Mouse (Mus musculus) right cerebral cortex, postnatal 14 days (tissue): Measurements from ENCODE around the gene Wdr13.
A peak's percentile ranks its signal among the peaks of the same experiment; 100 is the strongest.

Experiments used
- DNase-seq: peaks from one replicate; pipeline ENCODE4 v3.0.0; 2022

Wdr13 gene

GRCm38 (mm10) chrX:8132017-8132976 is at the start of gene Wdr13:
Gene Wdr13 (minus strand): TSS chrX:8132892.
- DNase-seq = peak; percentile 85

GRCm38 (mm10) chrX:8179646-8180045 is 47.0 kb upstream of the Wdr13 start:
- DNase-seq = no peak

- DNase-seq = no peak
Observed at GRCm38 (mm10) chrX:8178871-8179270, 46.2 kb upstream of the Wdr13 start.

- DNase-seq = peak; percentile 72
Observed at GRCm38 (mm10) chrX:8175504-8176385, 43.1 kb upstream of the Wdr13 start, which contains the start of gene Tbc1d25. Gene Tbc1d25 (minus strand): TSS chrX:8176181.

- no peak for DNase-seq
Observed at GRCm38 (mm10) chrX:8175169-8175503, 42.4 kb upstream of the Wdr13 start.

GRCm38 (mm10) chrX:8167716-8168647 is 35.3 kb upstream of the Wdr13 start:
- no peak for DNase-seq

- DNase-seq = no peak
Observed at GRCm38 (mm10) chrX:8164471-8164870, 31.8 kb upstream of the Wdr13 start.

- no peak for DNase-seq
Observed at GRCm38 (mm10) chrX:8163076-8163475, 30.4 kb upstream of the Wdr13 start.

GRCm38 (mm10) chrX:8145153-8145991 is 12.7 kb upstream of the Wdr13 start, which contains the start of gene Rbm3:
Gene Rbm3 (minus strand): TSS chrX:8145880.
- DNase-seq = peak; percentile 84

- DNase-seq = peak; percentile 23
Observed at GRCm38 (mm10) chrX:8143750-8144149, 11.1 kb upstream of the Wdr13 start.

GRCm38 (mm10) chrX:8142948-8143347 is 10.3 kb upstream of the Wdr13 start:
- DNase-seq = no peak

- DNase-seq = no peak
Observed at GRCm38 (mm10) chrX:8141058-8141457, 8.4 kb upstream of the Wdr13 start.

- no peak for DNase-seq
Observed at GRCm38 (mm10) chrX:8140446-8140845, 7.8 kb upstream of the Wdr13 start.

GRCm38 (mm10) chrX:8139480-8139879 is 6.8 kb upstream of the Wdr13 start:
- DNase-seq = no peak

- no peak for DNase-seq
Observed at GRCm38 (mm10) chrX:8135886-8136285, 3.2 kb upstream of the Wdr13 start.

GRCm38 (mm10) chrX:8131393-8131792 is 1.3 kb downstream of the Wdr13 start:
- no peak for DNase-seq

GRCm38 (mm10) chrX:8125235-8125634 is 7.5 kb downstream of the Wdr13 start:
- DNase-seq = no peak

- no peak for DNase-seq
Observed at GRCm38 (mm10) chrX:8123821-8124470, 8.7 kb downstream of the Wdr13 start.

- no peak for DNase-seq
Observed at GRCm38 (mm10) chrX:8117264-8117663, 15.4 kb downstream of the Wdr13 start.

GRCm38 (mm10) chrX:8115275-8115674 is 17.4 kb downstream of the Wdr13 start:
- no peak for DNase-seq

GRCm38 (mm10) chrX:8105019-8105418 is 27.7 kb downstream of the Wdr13 start:
- no peak for DNase-seq
